Mouse (Mus musculus): Measurements from ENCODE around the gene Gm8251.

GRCm38 (mm10) chr1:44102939-44103338, 41.2 kb upstream of the Gm8251 start:
- TF ChIP-seq MAFK (IDR thresholded peaks at IDR 0.05; ENCODE audit: insufficient read depth, low read depth, low read length), result no peak
- no peak for TF ChIP-seq ZNF384 (IDR thresholded peaks at IDR 0.05; ENCODE audit: low read depth, low read length)
- no peak for TF ChIP-seq HCFC1 (IDR thresholded peaks at IDR 0.05; ENCODE audit: borderline replicate concordance, insufficient read depth, low read length)
- TF ChIP-seq ZC3H11A (IDR thresholded peaks at IDR 0.05; ENCODE audit: borderline replicate concordance, low read depth, low read length), result no peak

Data from ES-E14 (cell line).